Mouse (Mus musculus): Measurements from ENCODE around the gene Mthfd1l. TPM values are rescaled to one million over a fixed set of nuclear protein-coding genes. Genes with fewer than 3 reads are reported as not detected.
"Not testable (repeated sequence)": the region's sequence is repeated elsewhere in the genome, so short reads cannot be mapped to it uniquely, and the experiment has no call there.

Mthfd1l gene
- total RNA-seq, 2 experiments from 2014 or later = 2.4 to 3.7 TPM

- DNase-seq (ENCODE audit: low spot score in 2 of 2) = peak; percentile 53 to 54
These were observed 215.9 kb downstream of the Mthfd1l start for GRCm38 (mm10) chr10:4188614-4189402.

- DNase-seq (ENCODE audit: low spot score in 2 of 2) = no peak
These were observed 216.5 kb downstream of the Mthfd1l start for GRCm38 (mm10) chr10:4189422-4189821.

GRCm38 (mm10) chr10:4198978-4199377, 226.1 kb downstream of the Mthfd1l start:
- no peak for DNase-seq (ENCODE audit: low spot score in 2 of 2)

- no peak for DNase-seq (ENCODE audit: low spot score in 2 of 2)
These were observed 227.0 kb downstream of the Mthfd1l start for GRCm38 (mm10) chr10:4199926-4200325.

GRCm38 (mm10) chr10:4200546-4201104, 227.7 kb downstream of the Mthfd1l start:
- no peak for DNase-seq (ENCODE audit: low spot score in 2 of 2)

GRCm38 (mm10) chr10:4201141-4201540, 228.2 kb downstream of the Mthfd1l start:
- no peak for DNase-seq (ENCODE audit: low spot score in 2 of 2)

GRCm38 (mm10) chr10:4203651-4204050, 230.7 kb downstream of the Mthfd1l start:
- DNase-seq (ENCODE audit: low spot score in 2 of 2) = not testable (repeated sequence)

GRCm38 (mm10) chr10:4209040-4209439, 236.1 kb downstream of the Mthfd1l start:
- no peak for DNase-seq (ENCODE audit: low spot score in 2 of 2)

- DNase-seq (ENCODE audit: low spot score in 2 of 2) = no peak
These were observed 237.6 kb downstream of the Mthfd1l start for GRCm38 (mm10) chr10:4210313-4211066.

- DNase-seq (ENCODE audit: low spot score in 2 of 2) = no peak
These were observed 238.1 kb downstream of the Mthfd1l start for GRCm38 (mm10) chr10:4211067-4211447.

Other genes with a start within 250 kb of the Mthfd1l start
- 1 to 10 TPM; 5.0 to 5.3 TPM for gene Plekhg1, start 232.8 kb upstream of the Mthfd1l start, total RNA-seq (2021)